In genomic region chr2:6046796-6047195, GRCm38 (mm10) we compare ENCODE assay signal across 16 mouse cellular contexts.
"Had no signal": no experiment of that assay in that cellular context is flagged by ENCODE, and none has a peak within 500 bp of the region (broad histone marks: within the 10 kb centered on the region; RNA-seq: fewer than 3 reads in every experiment).

No protein-coding gene starts in this region.

- H3K9me3 ChIP-seq: neural tube, embryonic 13.5 days; neural tube, embryonic 15.5 days; stomach, embryonic 15.5 days had no signal

- H3K27me3 ChIP-seq: neural tube, embryonic 13.5 days; neural tube, embryonic 15.5 days; stomach, embryonic 15.5 days had no signal

- H3K4me1 ChIP-seq: neural tube, embryonic 13.5 days; neural tube, embryonic 15.5 days had no signal

- H3K4me2 ChIP-seq: neural tube, embryonic 13.5 days; neural tube, embryonic 15.5 days; stomach, embryonic 15.5 days had no signal

- H3K4me3 ChIP-seq: neural tube, embryonic 13.5 days; neural tube, embryonic 15.5 days; stomach, embryonic 15.5 days had no signal

- H3K27ac ChIP-seq: neural tube, embryonic 13.5 days; neural tube, embryonic 15.5 days; stomach, embryonic 15.5 days; stomach, postnatal 0 days had no signal

- DNase-seq: retina, postnatal 1 day; right cerebral cortex, adult 18-20 months; right cerebral cortex, postnatal 14 days; right cerebral cortex, postnatal 25 days; right cerebral cortex, postnatal 4 days; spleen, adult 18-20 months; thymus, adult 18-20 months; thymus, adult 2 months; thymus, postnatal 14 days; thymus, postnatal 25 days; thymus, postnatal 36 days; thymus, postnatal 4 days had no signal

- H3K9ac ChIP-seq: neural tube, embryonic 13.5 days; neural tube, embryonic 15.5 days; stomach, embryonic 15.5 days had no signal
